Mouse (Mus musculus) adrenal gland, postnatal 25 days (tissue): ENCODE results near the gene Trpv6. TPM values are rescaled to one million over a fixed set of nuclear protein-coding genes. Genes with fewer than 3 reads are reported as not detected.

Experiments used
- DNase-seq: peaks from one replicate; pipeline ENCODE4 v3.0.0; 2021; ENCODE audit warnings: mixed read lengths
- total RNA-seq: library from RNA; stranded (reverse); gene quantifications from 2 replicates; pipeline ENCODE4 v1.2.3, GENCODE M21; 2021

Trpv6 gene
- total RNA-seq, 1 experiment from 2014 or later, result not detected

- DNase-seq, result no peak
Measured at GRCm38 (mm10) chr6:41621241-41621990, 14.8 kb downstream of the Trpv6 start.

GRCm38 (mm10) chr6:41620173-41620798 lies 15.9 kb downstream of the Trpv6 start:
- DNase-seq, result no peak

- no peak for DNase-seq
Measured at GRCm38 (mm10) chr6:41607637-41608036, 28.6 kb downstream of the Trpv6 start.

GRCm38 (mm10) chr6:41606214-41606613 lies 30.0 kb downstream of the Trpv6 start:
- peak; percentile 77 for DNase-seq

- no peak for DNase-seq
Measured at GRCm38 (mm10) chr6:41605794-41606104, 30.5 kb downstream of the Trpv6 start.

GRCm38 (mm10) chr6:41605061-41605793 lies 31.0 kb downstream of the Trpv6 start, which contains the start of gene Ephb6:
Ephb6 (plus strand) TSS chr6:41605482.
- peak; percentile 85 for DNase-seq

- DNase-seq, result peak; percentile 29
Measured at GRCm38 (mm10) chr6:41604401-41605050, 31.7 kb downstream of the Trpv6 start.

GRCm38 (mm10) chr6:41582189-41582588 lies 54.0 kb downstream of the Trpv6 start:
- DNase-seq, result no peak

GRCm38 (mm10) chr6:41581295-41581694 lies 54.9 kb downstream of the Trpv6 start:
- no peak for DNase-seq

- DNase-seq, result no peak
Measured at GRCm38 (mm10) chr6:41577297-41577696, 58.9 kb downstream of the Trpv6 start.

GRCm38 (mm10) chr6:41576526-41577097 lies 59.6 kb downstream of the Trpv6 start:
- no peak for DNase-seq

Other genes starting within 250 kb of the Trpv6 start
- gene Gm5771, start 244.0 kb downstream of the Trpv6 start, total RNA-seq, result not detected in 2 replicates
- not detected in 2 replicates for gene Gm10334, start 190.3 kb downstream of the Trpv6 start, total RNA-seq
- gene Prss1, start 177.5 kb downstream of the Trpv6 start, total RNA-seq, result not detected in 2 replicates
- gene Prss2, start 114.6 kb downstream of the Trpv6 start, total RNA-seq, result not detected in 2 replicates
- gene Ephb6, start 30.9 kb downstream of the Trpv6 start, total RNA-seq, result 24.7 and 30.3 TPM in 2 replicates
- not detected in 2 replicates for gene Trpv5, start 44.4 kb upstream of the Trpv6 start, total RNA-seq
- not detected in 2 replicates for gene Llcfc1, start 48.0 kb upstream of the Trpv6 start, total RNA-seq
- not detected in 2 replicates for gene Kel, start 67.9 kb upstream of the Trpv6 start, total RNA-seq
- gene Olfr459, start 138.8 kb upstream of the Trpv6 start, total RNA-seq, result not detected in 2 replicates
- not detected in 2 replicates for gene Pip, start 211.1 kb upstream of the Trpv6 start, total RNA-seq
- not detected in 2 replicates for gene Sval2, start 216.6 kb upstream of the Trpv6 start, total RNA-seq